Mouse (Mus musculus) MEL (cell line): ENCODE data around the gene Grcc10. TPM values are rescaled to one million over a fixed set of nuclear protein-coding genes. Genes with fewer than 3 reads are reported as not detected.

Experiments
- DNase-seq: peaks from one replicate; pipeline ENCODE4 v3.0.0; 2011; ENCODE audit warnings: low read depth, low spot score
- H3K27ac ChIP-seq: 2 replicates; pipeline ENCODE4 v1.5.1; 2012; ENCODE audit warnings: low read depth, mild to moderate bottlenecking, control low read depth, low read length, moderate library complexity; ENCODE audit not compliant: control insufficient read depth
- H3K27me3 ChIP-seq, 2 experiments: fragments of 150-350 bp in 1 of 2; sonication (generic) in 1 of 2; 2 replicates each; pipeline ENCODE4 v1.6.1; 2012; ENCODE audit warnings: low read length in 2 of 2, mild to moderate bottlenecking in 2 of 2, improper control_type of control experiment in 1 of 2, moderate library complexity in 1 of 2; ENCODE audit not compliant: insufficient read depth in 2 of 2, control insufficient read depth in 1 of 2
- H3K36me3 ChIP-seq, 2 experiments: 2 replicates each; pipeline ENCODE4 v1.6.1; 2012 to 2014; ENCODE audit warnings: low read length in 2 of 2, improper control_type of control experiment in 1 of 2, inconsistent platforms in 1 of 2, mild to moderate bottlenecking in 1 of 2; ENCODE audit not compliant: insufficient read depth in 2 of 2, control insufficient read depth in 1 of 2
- H3K4me1 ChIP-seq, 2 experiments: fragments of 150-350 bp in 1 of 2; sonication (generic) in 1 of 2; 2 replicates each; pipeline ENCODE4 v1.6.1; 2012; ENCODE audit warnings: low read length in 2 of 2, improper control_type of control experiment in 1 of 2, mild to moderate bottlenecking in 1 of 2; ENCODE audit not compliant: insufficient read depth in 2 of 2, control insufficient read depth in 1 of 2
- H3K4me3 ChIP-seq, 2 experiments: fragments of 150-350 bp in 1 of 2; sonication (generic) in 1 of 2; 2 replicates each; pipeline ENCODE4 v1.5.1; 2012; ENCODE audit warnings: low read depth in 2 of 2, low read length in 2 of 2, mild to moderate bottlenecking in 2 of 2, moderate library complexity in 2 of 2, control low read depth in 1 of 2, improper control_type of control experiment in 1 of 2; ENCODE audit not compliant: control insufficient read depth in 1 of 2, insufficient read depth in 1 of 2
- H3K79me2 ChIP-seq: 2 replicates; pipeline ENCODE4 v1.6.1; 2012; ENCODE audit warnings: mild to moderate bottlenecking, low read length, moderate library complexity; ENCODE audit not compliant: control insufficient read depth, poor library complexity, insufficient read depth
- H3K9ac ChIP-seq: 2 replicates; pipeline ENCODE4 v1.6.1; 2012; ENCODE audit warnings: low read depth, mild to moderate bottlenecking, control low read depth, low read length, moderate library complexity; ENCODE audit not compliant: control insufficient read depth, poor library complexity, severe bottlenecking
- H3K9me3 ChIP-seq: fragments of 150-350 bp; sonication (generic); replicated peaks from 2 replicates; pipeline ENCODE4 v1.6.1; 2012; ENCODE audit warnings: mild to moderate bottlenecking, low read length, improper control_type of control experiment, moderate library complexity; ENCODE audit not compliant: insufficient read depth
- BHLHE40 ChIP-seq: IDR thresholded peaks from 2 replicates; pipeline ENCODE4 v1.6.1; 2012; ENCODE audit warnings: low read depth, mild to moderate bottlenecking, inconsistent platforms, low read length, improper control_type of control experiment, borderline replicate concordance
- CHD2 ChIP-seq: IDR thresholded peaks from 2 replicates; pipeline ENCODE4 v1.6.1; 2011; ENCODE audit warnings: low read length, improper control_type of control experiment
- CTCF ChIP-seq, 3 experiments: IDR thresholded peaks in 2 of 3; conservative IDR thresholded peaks in 1 of 3; 2 replicates each; pipeline ENCODE4 v1.5.1; 2011 to 2012; ENCODE audit warnings: low read length in 3 of 3, low read depth in 2 of 3, mild to moderate bottlenecking in 2 of 3, improper control_type of control experiment in 1 of 3, inconsistent platforms in 1 of 3, mixed read lengths in 1 of 3, moderate library complexity in 1 of 3; ENCODE audit not compliant: control insufficient read depth in 1 of 3, insufficient read depth in 1 of 3, poor library complexity in 1 of 3, severe bottlenecking in 1 of 3
- EP300 ChIP-seq, 2 experiments: IDR thresholded peaks; 2 replicates each; pipeline ENCODE4 v1.6.1; 2011; ENCODE audit warnings: improper control_type of control experiment in 2 of 2, low read length in 2 of 2, low read depth in 1 of 2, mild to moderate bottlenecking in 1 of 2
- ETS1 ChIP-seq: IDR thresholded peaks from 2 replicates; pipeline ENCODE4 v1.6.1; 2012; ENCODE audit warnings: low read depth, mild to moderate bottlenecking, inconsistent platforms, low read length, improper control_type of control experiment, moderate library complexity
- GABPA ChIP-seq: IDR thresholded peaks from 2 replicates; pipeline ENCODE4 v1.6.1; 2012; ENCODE audit warnings: low read depth, mild to moderate bottlenecking, inconsistent platforms, low read length, improper control_type of control experiment, moderate library complexity
- GATA1 ChIP-seq: IDR thresholded peaks from 2 replicates; pipeline ENCODE4 v1.6.1; 2011; ENCODE audit warnings: low read depth, low read length, improper control_type of control experiment
- JUND ChIP-seq: IDR thresholded peaks from 2 replicates; pipeline ENCODE4 v1.6.1; 2011; ENCODE audit warnings: low read depth, mild to moderate bottlenecking, improper control_type of control experiment, low read length
- KAT2A ChIP-seq: conservative IDR thresholded peaks from 2 replicates; pipeline ENCODE4 v1.6.1; 2012; ENCODE audit warnings: low read depth, low read length, improper control_type of control experiment, inconsistent platforms
- MAFK ChIP-seq: IDR thresholded peaks from 2 replicates; pipeline ENCODE4 v1.6.1; 2011; ENCODE audit warnings: low read depth, mild to moderate bottlenecking, low read length, improper control_type of control experiment, borderline replicate concordance
- MAX ChIP-seq: IDR thresholded peaks from 2 replicates; pipeline ENCODE4 v1.6.1; 2011; ENCODE audit warnings: low read length, improper control_type of control experiment
- MAZ ChIP-seq: IDR thresholded peaks from 2 replicates; pipeline ENCODE4 v1.6.1; 2012; ENCODE audit warnings: low read depth, mild to moderate bottlenecking, inconsistent platforms, low read length, improper control_type of control experiment
- MYB ChIP-seq: IDR thresholded peaks from 2 replicates; pipeline ENCODE4 v1.6.1; 2011; ENCODE audit warnings: mild to moderate bottlenecking, low read depth, low read length, improper control_type of control experiment
- NELFE ChIP-seq: IDR thresholded peaks from 2 replicates; pipeline ENCODE4 v1.6.1; 2011; ENCODE audit warnings: low read depth, low read length, improper control_type of control experiment
- NRF1 ChIP-seq: IDR thresholded peaks from 2 replicates; pipeline ENCODE4 v1.6.1; 2014; ENCODE audit warnings: low read depth, mild to moderate bottlenecking, inconsistent platforms, low read length, improper control_type of control experiment, moderate library complexity; ENCODE audit not compliant: poor library complexity, insufficient read depth, severe bottlenecking
- RAD21 ChIP-seq: IDR thresholded peaks from 2 replicates; pipeline ENCODE4 v1.6.1; 2011; ENCODE audit warnings: mild to moderate bottlenecking, low read depth, low read length, improper control_type of control experiment
- RCOR1 ChIP-seq: IDR thresholded peaks from 2 replicates; pipeline ENCODE4 v1.6.1; 2012; ENCODE audit warnings: low read depth, mild to moderate bottlenecking, inconsistent platforms, low read length, improper control_type of control experiment
- SIN3A ChIP-seq: IDR thresholded peaks from 2 replicates; pipeline ENCODE4 v1.6.1; 2012; ENCODE audit warnings: low read length, improper control_type of control experiment, inconsistent platforms
- TAL1 ChIP-seq: IDR thresholded peaks from 2 replicates; pipeline ENCODE4 v1.6.1; 2012; ENCODE audit warnings: mild to moderate bottlenecking, inconsistent platforms, low read length, moderate library complexity, mixed read lengths
- TCF12 ChIP-seq: IDR thresholded peaks from 2 replicates; pipeline ENCODE4 v1.6.1; 2014; ENCODE audit warnings: low read depth, mild to moderate bottlenecking, inconsistent platforms, low read length, improper control_type of control experiment, moderate library complexity
- UBTF ChIP-seq: IDR thresholded peaks from 2 replicates; pipeline ENCODE4 v1.6.1; 2012; ENCODE audit warnings: low read depth, mild to moderate bottlenecking, inconsistent platforms, low read length, improper control_type of control experiment, moderate library complexity, borderline replicate concordance; ENCODE audit not compliant: insufficient read depth
- ZC3H11A ChIP-seq: IDR thresholded peaks from 2 replicates; pipeline ENCODE4 v1.6.1; 2012; ENCODE audit warnings: low read depth, mild to moderate bottlenecking, inconsistent platforms, low read length, improper control_type of control experiment
- ZKSCAN1 ChIP-seq: IDR thresholded peaks from 2 replicates; pipeline ENCODE4 v1.6.1; 2012; ENCODE audit warnings: low read depth, mild to moderate bottlenecking, inconsistent platforms, low read length, improper control_type of control experiment, moderate library complexity
- ZMIZ1 ChIP-seq: IDR thresholded peaks from 2 replicates; pipeline ENCODE4 v1.6.1; 2012; ENCODE audit warnings: low read depth, mild to moderate bottlenecking, inconsistent platforms, low read length, improper control_type of control experiment, moderate library complexity
- ZNF384 ChIP-seq: IDR thresholded peaks from 2 replicates; pipeline ENCODE4 v1.6.1; 2012; ENCODE audit warnings: low read depth, mild to moderate bottlenecking, inconsistent platforms, low read length, improper control_type of control experiment
- polyA plus RNA-seq, 2 experiments: library from polyadenylated mRNA; stranded (reverse) in 1 of 2; unstranded in 1 of 2; fragments of >175 nt in 1 of 2; fragments of >200 nt in 1 of 2; gene quantifications; 2 replicates each; pipeline versions ENCODE4 v1.2.1 to v1.2.4; 2012; ENCODE audit warnings: low replicate concordance in 2 of 2, low read depth in 1 of 2; ENCODE audit not compliant: insufficient read length in 2 of 2, insufficient read depth in 1 of 2, missing spikeins in 1 of 2
- total RNA-seq: library from RNA; depleted of rRNA; stranded (reverse); fragments of 300-350 nt; gene quantifications from 2 replicates; pipeline ENCODE4 v1.2.3, GENCODE M21; 2012

Grcc10 gene
- total and polyA plus RNA-seq, 3 experiments, result 57.4 to 62.9 TPM; not detected in 1

DNA sequence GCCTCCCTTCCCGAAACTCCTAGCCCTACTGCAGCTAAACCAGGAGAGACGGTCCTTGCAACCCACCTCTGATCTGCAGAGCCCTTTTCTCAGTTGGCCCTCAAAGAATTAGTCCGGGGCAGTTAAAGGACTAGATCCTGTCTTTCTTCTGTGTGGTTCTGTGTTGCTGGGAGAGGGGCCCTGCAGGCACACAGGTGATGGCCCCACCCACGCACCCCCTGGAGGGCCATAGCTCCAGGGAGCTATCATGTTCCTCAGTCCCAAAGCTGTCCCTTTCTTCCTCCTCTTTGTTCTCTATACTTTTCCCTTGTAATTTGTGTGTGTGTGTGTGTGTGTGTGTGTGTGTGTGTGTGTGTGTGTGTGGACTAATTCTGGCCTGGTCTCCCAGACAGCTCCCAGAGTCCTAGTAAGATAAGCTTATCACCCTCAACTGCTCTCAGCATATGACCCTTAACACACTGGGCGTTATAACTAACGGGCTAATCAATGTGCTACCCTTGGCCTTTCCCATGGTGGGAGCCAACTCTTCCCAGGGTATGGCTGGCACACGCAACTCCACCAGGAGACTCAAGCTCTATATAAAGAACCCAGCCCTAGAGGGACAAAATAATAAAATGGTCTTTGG, 21.7 kb downstream of the Grcc10 start:
- peaks cover 3% of the 10 kb centered on the region for H3K79me2 ChIP-seq
- peak overlapping the region; percentile 23 for H3K9ac ChIP-seq
- TF ChIP-seq ETS1, result peak; percentile 63; the same call in 1 of the 2 replicates
- no peak for TF ChIP-seq SIN3A
- peak; percentile 21 to 77; a peak in 3 of 4 replicates for TF ChIP-seq EP300 (IDR thresholded peaks at IDR 0.05; ENCODE audit: low read depth in 1 of 2, low read length in 2 of 2)
- peak; percentile 66; the same call in 1 of the 2 replicates for TF ChIP-seq TCF12
- TF ChIP-seq CTCF (IDR thresholded peaks at IDR 0.05 in 2 of 3, conservative IDR thresholded peaks at IDR 0.05 in 1 of 3; ENCODE audit: control insufficient read depth in 1 of 3, insufficient read depth in 1 of 3, low read depth in 2 of 3, low read length in 3 of 3, poor library complexity in 1 of 3, severe bottlenecking in 1 of 3), result peak in 1 of 3 experiments; percentile 18; a peak in 1 of 6 replicates
- TF ChIP-seq UBTF, result no peak
- peak; percentile 56; the same call in 1 of the 2 replicates for TF ChIP-seq GATA1
- peak; percentile 61; the same call in 1 of the 2 replicates for TF ChIP-seq MYB
- H3K4me1 ChIP-seq, result peaks cover 3 to 17% of the 10 kb centered on the region in 2 experiments; a peak in 3 of 4 replicates
- no peak overlapping the region for H3K4me3 ChIP-seq
- peaks cover 4 to 14% of the 10 kb centered on the region in 2 experiments for H3K36me3 ChIP-seq
- H3K27ac ChIP-seq, result peak overlapping the region; percentile 53
- H3K9me3 ChIP-seq, result no peaks in the 10 kb centered on the region
- peak; percentile 47 for DNase-seq
- H3K27me3 ChIP-seq, result no peaks in the 10 kb centered on the region

DNA sequence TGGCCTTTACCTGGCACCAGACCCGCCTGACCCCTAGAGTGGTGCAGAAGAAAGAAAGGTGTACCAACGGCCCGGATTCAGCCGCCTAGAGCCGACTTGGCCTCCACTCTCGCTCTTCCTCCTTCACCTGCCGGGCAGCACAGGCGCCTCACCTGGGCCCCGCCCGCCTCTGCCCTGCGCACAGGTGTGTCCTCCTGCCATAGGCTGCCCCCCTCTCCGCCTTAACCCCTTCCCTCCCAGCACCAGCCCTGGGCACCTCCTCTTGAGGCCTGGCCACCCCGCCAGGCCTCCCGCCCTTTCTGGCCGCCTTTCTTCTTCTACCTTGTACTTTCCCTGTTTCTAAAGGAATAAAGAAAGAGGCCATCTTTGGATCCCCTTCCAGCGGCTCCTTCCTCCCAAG, 22.5 kb downstream of the Grcc10 start:
- no peak overlapping the region for H3K4me3 ChIP-seq
- peaks cover 5 to 19% of the 10 kb centered on the region in 2 experiments for H3K36me3 ChIP-seq
- H3K9me3 ChIP-seq, result no peaks in the 10 kb centered on the region
- H3K4me1 ChIP-seq, result peaks cover 3 to 23% of the 10 kb centered on the region in 2 experiments; a peak in 3 of 4 replicates
- TF ChIP-seq MAZ (no peak), BHLHE40 (no peak), MAX (no peak), UBTF (no peak), ETS1 (no peak), GATA1 (no peak), KAT2A (no peak)
- TF ChIP-seq, all 39 proteins: peak for 0
- H3K79me2 ChIP-seq, result peaks cover 11% of the 10 kb centered on the region
- DNase-seq, result no peak
- no peaks in the 10 kb centered on the region for H3K27me3 ChIP-seq
- H3K27ac ChIP-seq, result no peak overlapping the region; the same call in 1 of the 2 replicates
- no peak overlapping the region; the same call in 1 of the 2 replicates for H3K9ac ChIP-seq

DNA sequence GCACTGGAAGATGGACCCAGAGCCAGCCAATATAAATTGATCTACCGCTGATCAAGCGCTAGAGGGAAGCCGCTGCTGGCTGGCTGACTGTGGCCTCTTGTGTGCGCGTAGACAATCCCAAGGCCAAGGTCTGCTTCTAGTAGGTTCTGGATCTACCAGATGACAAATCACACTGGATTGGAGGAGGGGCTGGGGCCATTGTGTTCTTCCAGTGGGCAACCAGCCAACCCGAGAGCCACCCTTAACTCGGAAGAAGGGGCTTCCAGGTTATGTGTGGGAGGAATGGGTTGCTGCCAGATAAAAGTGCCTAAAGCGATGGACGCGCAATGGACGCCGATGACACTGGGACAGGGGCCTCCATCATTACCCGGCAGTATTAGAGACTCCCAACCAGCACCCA, 23.2 kb downstream of the Grcc10 start:
- Histone ChIP-seq H3K9me3 (no peaks in the 10 kb centered on the region), H3K4me3 (no peak overlapping the region), H3K79me2 (peaks cover 18% of the 10 kb centered on the region), H3K4me1 (peaks cover 3 to 26% of the 10 kb centered on the region in 2 experiments; a peak in 3 of 4 replicates), H3K27ac (no peak overlapping the region), H3K36me3 (peaks cover 9 to 23% of the 10 kb centered on the region in 2 experiments), H3K9ac (no peak overlapping the region)
- no peak for DNase-seq
- TF ChIP-seq SIN3A (no peak), ZKSCAN1 (no peak), ZC3H11A (no peak), JUND (no peak), MAFK (no peak), RCOR1 (no peak), NELFE (no peak), CHD2 (no peak), RAD21 (no peak), EP300 (IDR thresholded peaks at IDR 0.05; ENCODE audit: low read depth in 1 of 2, low read length in 2 of 2) (no peak), ZNF384 (no peak), TAL1 (no peak), NRF1 (no peak), KAT2A (no peak), GABPA (no peak), ZMIZ1 (no peak)
- TF ChIP-seq, all 39 proteins: peak for 0
- no peaks in the 10 kb centered on the region for H3K27me3 ChIP-seq
